Mouse (Mus musculus): ENCODE measurements around the gene Clcn6.

- no peak for TF ChIP-seq POLR2A (IDR thresholded peaks at IDR 0.05; ENCODE audit: borderline replicate concordance, insufficient read depth, low read length)
- no peak for TF ChIP-seq CTCF (IDR thresholded peaks at IDR 0.05; ENCODE audit: borderline replicate concordance, insufficient read depth, low read depth, low read length)
Measured at GRCm38 (mm10) chr4:148053417-148053920, 14.8 kb upstream of the Clcn6 start.
